Mouse (Mus musculus): Measurements from ENCODE around the gene Nos1. TPM values are rescaled to one million over a fixed set of nuclear protein-coding genes. Genes with fewer than 3 reads are reported as not detected.

Gene Nos1
- total RNA-seq, 2 experiments from 2014 or later, result 11.8 to 13.3 TPM

- no peak for DNase-seq (ENCODE audit: low spot score in 2 of 2)
Measured at GRCm38 (mm10) chr5:117953893-117954292, 173.1 kb downstream of the Nos1 start.

- no peak for DNase-seq (ENCODE audit: low spot score in 2 of 2)
Measured at GRCm38 (mm10) chr5:117954429-117954828, 173.6 kb downstream of the Nos1 start.

- DNase-seq (ENCODE audit: low spot score in 2 of 2), result no peak
Measured at GRCm38 (mm10) chr5:117955675-117956420, 175.0 kb downstream of the Nos1 start.

GRCm38 (mm10) chr5:117964750-117965149, 183.9 kb downstream of the Nos1 start:
- DNase-seq (ENCODE audit: low spot score in 2 of 2), result no peak

GRCm38 (mm10) chr5:117966956-117967355, 186.1 kb downstream of the Nos1 start:
- no peak for DNase-seq (ENCODE audit: low spot score in 2 of 2)

- DNase-seq (ENCODE audit: low spot score in 2 of 2), result no peak
Measured at GRCm38 (mm10) chr5:117967659-117968069, 186.8 kb downstream of the Nos1 start.

GRCm38 (mm10) chr5:117969681-117970427, 189.0 kb downstream of the Nos1 start:
- DNase-seq (ENCODE audit: low spot score in 2 of 2), result no peak

GRCm38 (mm10) chr5:117976263-117976656, 195.4 kb downstream of the Nos1 start:
- no peak for DNase-seq (ENCODE audit: low spot score in 2 of 2)

GRCm38 (mm10) chr5:117976657-117977500, 196.0 kb downstream of the Nos1 start, which contains the start of gene Fbxo21:
TSS of gene Fbxo21 (plus strand) at chr5:117976730.
- peak; percentile 94 to 96 for DNase-seq (ENCODE audit: low spot score in 2 of 2)

GRCm38 (mm10) chr5:117977501-117978158, 196.8 kb downstream of the Nos1 start:
- DNase-seq (ENCODE audit: low spot score in 2 of 2), result no peak

GRCm38 (mm10) chr5:117978159-117978697, 197.4 kb downstream of the Nos1 start:
- DNase-seq (ENCODE audit: low spot score in 2 of 2), result no peak

GRCm38 (mm10) chr5:117979082-117979481, 198.2 kb downstream of the Nos1 start:
- no peak for DNase-seq (ENCODE audit: low spot score in 2 of 2)

GRCm38 (mm10) chr5:117980921-117981320, 200.1 kb downstream of the Nos1 start:
- no peak for DNase-seq (ENCODE audit: low spot score in 2 of 2)

GRCm38 (mm10) chr5:117981943-117982342, 201.1 kb downstream of the Nos1 start:
- DNase-seq (ENCODE audit: low spot score in 2 of 2), result no peak

GRCm38 (mm10) chr5:117986327-117986726, 205.5 kb downstream of the Nos1 start:
- no peak for DNase-seq (ENCODE audit: low spot score in 2 of 2)

- no peak for DNase-seq (ENCODE audit: low spot score in 2 of 2)
Measured at GRCm38 (mm10) chr5:117987891-117988290, 207.1 kb downstream of the Nos1 start.

- DNase-seq (ENCODE audit: low spot score in 2 of 2), result no peak
Measured at GRCm38 (mm10) chr5:117988367-117988766, 207.5 kb downstream of the Nos1 start.

- DNase-seq (ENCODE audit: low spot score in 2 of 2), result no peak
Measured at GRCm38 (mm10) chr5:117989773-117990172, 208.9 kb downstream of the Nos1 start.

- DNase-seq (ENCODE audit: low spot score in 2 of 2), result no peak
Measured at GRCm38 (mm10) chr5:117990957-117991356, 210.1 kb downstream of the Nos1 start.

GRCm38 (mm10) chr5:117993550-117993949, 212.7 kb downstream of the Nos1 start:
- DNase-seq (ENCODE audit: low spot score in 2 of 2), result no peak

All from gastrocnemius, postnatal 4 days (tissue).